Mouse (Mus musculus) olfactory bulb, adult 2 months (tissue): ENCODE results near the gene Cox6b2. TPM values are rescaled to one million over a fixed set of nuclear protein-coding genes. Genes with fewer than 3 reads are reported as not detected.

Source experiments
- H3K27ac ChIP-seq: fragments of 200-500 bp; 2 replicates; pipeline ENCODE4 v1.5.1; 2012; ENCODE audit warnings: low read depth, low read length; ENCODE audit not compliant: insufficient read depth
- H3K4me1 ChIP-seq: fragments of 200-500 bp; 2 replicates; pipeline ENCODE4 v1.6.1; 2012; ENCODE audit warnings: low read length; ENCODE audit not compliant: control insufficient read depth, insufficient read depth
- H3K4me3 ChIP-seq: fragments of 200-500 bp; 2 replicates; pipeline ENCODE4 v1.5.1; 2012; ENCODE audit warnings: mild to moderate bottlenecking, low read depth, low read length, moderate library complexity; ENCODE audit not compliant: insufficient read depth
- CTCF ChIP-seq: fragments of 200-500 bp; IDR thresholded peaks from 2 replicates; pipeline ENCODE4 v1.5.1; 2012; ENCODE audit warnings: low read depth, mild to moderate bottlenecking, low read length, moderate library complexity; ENCODE audit not compliant: insufficient read depth
- POLR2A ChIP-seq: fragments of 200-500 bp; IDR thresholded peaks from 2 replicates; pipeline ENCODE4 v1.6.1; 2012; ENCODE audit warnings: mild to moderate bottlenecking, low read depth, low read length, moderate library complexity; ENCODE audit not compliant: insufficient read depth
- WGBS: fragments of 180-500 bp; shearing (Covaris S2); methylation state at CpG from one replicate; pipeline ENCODE4 v1.1.7; 2018; 5-methylcytosine and 5-hydroxymethylcytosine counted together
- polyA plus RNA-seq: library from polyadenylated mRNA; stranded (reverse); fragments of >200 nt; gene quantifications from 2 replicates; pipeline ENCODE4 v1.2.4, GENCODE M21; 2012; ENCODE audit warnings: low replicate concordance; ENCODE audit not compliant: missing spikeins, insufficient read depth, insufficient read length

Cox6b2 gene
- polyA plus RNA-seq, 1 experiment = not detected

GRCm38 (mm10) chr7:4764946-4765710, 12.2 kb upstream of the Cox6b2 start:
- Histone ChIP-seq H3K4me1 (no peaks in the 10 kb centered on the region), H3K27ac (no peak overlapping the region), H3K4me3 (no peak overlapping the region)
- 13% methylated on average over 4 of the region's 4 CpGs for WGBS
- TF ChIP-seq CTCF (no peak), POLR2A (no peak)

- Histone ChIP-seq H3K4me3 (no peak overlapping the region), H3K4me1 (no peaks in the 10 kb centered on the region), H3K27ac (no peak overlapping the region)
- TF ChIP-seq POLR2A (no peak), CTCF (no peak)
- WGBS = 48% methylated on average over 1 of the region's 1 CpGs
Observed at GRCm38 (mm10) chr7:4759670-4760069, 6.8 kb upstream of the Cox6b2 start.

GRCm38 (mm10) chr7:4751971-4752820, 698 bp downstream of the Cox6b2 start:
- 1% methylated on average over 30 of the region's 30 CpGs for WGBS
- H3K4me3 ChIP-seq = peak overlapping the region; percentile 14
- TF ChIP-seq CTCF = no peak
- TF ChIP-seq POLR2A = no peak
- H3K4me1 ChIP-seq = peaks cover 19% of the 10 kb centered on the region
- H3K27ac ChIP-seq = no peak overlapping the region

GRCm38 (mm10) chr7:4749169-4749568, 3.7 kb downstream of the Cox6b2 start:
- TF ChIP-seq CTCF (no peak), POLR2A (no peak)
- Histone ChIP-seq H3K4me3 (no peak overlapping the region), H3K4me1 (peaks cover 19% of the 10 kb centered on the region), H3K27ac (no peak overlapping the region)
- WGBS = 83% methylated on average over 2 of the region's 2 CpGs

- no peak for TF ChIP-seq CTCF
- no peak for TF ChIP-seq POLR2A
- 80% methylated on average over 4 of the region's 4 CpGs for WGBS
- H3K4me1 ChIP-seq = peaks cover 19% of the 10 kb centered on the region
Observed at GRCm38 (mm10) chr7:4748321-4748720, 4.6 kb downstream of the Cox6b2 start.

GRCm38 (mm10) chr7:4747156-4747899, 5.6 kb downstream of the Cox6b2 start:
- no peak for TF ChIP-seq POLR2A
- no peak for TF ChIP-seq CTCF
- H3K27ac ChIP-seq = no peak overlapping the region

More at GRCm38 (mm10) chr7:4748321-4748720, 4.6 kb downstream of the Cox6b2 start:
- no peak overlapping the region for H3K27ac ChIP-seq
- H3K4me3 ChIP-seq = no peak overlapping the region

GRCm38 (mm10) chr7:4746326-4746980, 6.4 kb downstream of the Cox6b2 start:
- no peak overlapping the region for H3K27ac ChIP-seq
- 91% methylated on average over 22 of the region's 22 CpGs for WGBS
- no peak for TF ChIP-seq CTCF
- TF ChIP-seq POLR2A = no peak
- no peak overlapping the region for H3K4me3 ChIP-seq
- peaks cover 15% of the 10 kb centered on the region for H3K4me1 ChIP-seq

More at GRCm38 (mm10) chr7:4747156-4747899, 5.6 kb downstream of the Cox6b2 start:
- Histone ChIP-seq H3K4me3 (no peak overlapping the region), H3K4me1 (peaks cover 15% of the 10 kb centered on the region)
- 79% methylated on average over 9 of the region's 9 CpGs for WGBS

GRCm38 (mm10) chr7:4744886-4745285, 8.0 kb downstream of the Cox6b2 start:
- 96% methylated on average over 6 of the region's 6 CpGs for WGBS
- H3K4me1 ChIP-seq = peaks cover 24% of the 10 kb centered on the region
- no peak overlapping the region for H3K4me3 ChIP-seq
- TF ChIP-seq POLR2A (no peak), CTCF (no peak)
- no peak overlapping the region for H3K27ac ChIP-seq
